Mouse (Mus musculus) hindbrain, embryonic 12.5 days (tissue): ENCODE measurements around the gene Dgat2. TPM values are rescaled to one million over a fixed set of nuclear protein-coding genes. Genes with fewer than 3 reads are reported as not detected.

Source experiments
- ATAC-seq: fragments of 200-750 bp; cut with Nextera tagmentation; 2 replicates; pipeline ENCODE4 v1.8.0; 2017; ENCODE audit warnings: moderate TSS enrichment; ENCODE audit not compliant: low FRiP score
- H3K27ac ChIP-seq: fragments of 300-500 bp; sonication (generic); 2 replicates; pipeline ENCODE4 v1.5.1; 2016; ENCODE audit warnings: mild to moderate bottlenecking
- H3K27me3 ChIP-seq: fragments of 300-500 bp; sonication (generic); 2 replicates; pipeline ENCODE4 v1.6.1; 2016; ENCODE audit warnings: mild to moderate bottlenecking
- H3K36me3 ChIP-seq: fragments of 300-500 bp; sonication (generic); 2 replicates; pipeline ENCODE4 v1.6.1; 2016; ENCODE audit warnings: mild to moderate bottlenecking
- H3K4me1 ChIP-seq: fragments of 300-500 bp; sonication (generic); 2 replicates; pipeline ENCODE4 v1.6.1; 2016
- H3K4me2 ChIP-seq: fragments of 300-500 bp; sonication (generic); replicated peaks from 2 replicates; pipeline ENCODE4 v1.6.1; 2016; ENCODE audit warnings: mild to moderate bottlenecking
- H3K4me3 ChIP-seq: fragments of 300-500 bp; sonication (generic); 2 replicates; pipeline ENCODE4 v1.5.1; 2016; ENCODE audit warnings: mild to moderate bottlenecking
- H3K9ac ChIP-seq: fragments of 300-500 bp; sonication (generic); 2 replicates; pipeline ENCODE4 v1.6.1; 2016; ENCODE audit warnings: mild to moderate bottlenecking, moderate library complexity
- H3K9me3 ChIP-seq: fragments of 300-500 bp; sonication (generic); replicated peaks from 2 replicates; pipeline ENCODE4 v1.6.1; 2016; ENCODE audit warnings: mild to moderate bottlenecking
- WGBS: fragments of 180-500 bp; shearing (Covaris S2); methylation state at CpG from one replicate; pipeline ENCODE4 v1.1.7; 2016; 5-methylcytosine and 5-hydroxymethylcytosine counted together
- polyA plus RNA-seq: library from polyadenylated mRNA; unstranded; fragments of >200 nt; fragmentation: Nextera tagmentation; extraction: Ambion mirVana; gene quantifications from 2 replicates; pipeline ENCODE4 v1.2.1, GENCODE M21; 2016

Dgat2 gene
- polyA plus RNA-seq, 1 experiment from 2014 or later: 12.8 TPM

- no peak overlapping the region for H3K4me3 ChIP-seq
- no peaks in the 10 kb centered on the region for H3K36me3 ChIP-seq
- no peak overlapping the region for H3K27ac ChIP-seq
- ATAC-seq: no peak
- WGBS: 61% methylated on average over 11 of the region's 11 CpGs
- H3K27me3 ChIP-seq: no peaks in the 10 kb centered on the region; the same call in 1 of the 2 replicates
- no peak overlapping the region for H3K4me2 ChIP-seq
- H3K9me3 ChIP-seq: no peaks in the 10 kb centered on the region
- H3K4me1 ChIP-seq: peaks cover 17% of the 10 kb centered on the region
- H3K9ac ChIP-seq: no peak overlapping the region
Observed at GRCm38 (mm10) chr7:99144616-99145015, 37.9 kb downstream of the Dgat2 start.

- WGBS: 73% methylated on average over 3 of the region's 3 CpGs
- no peak for ATAC-seq
- Histone ChIP-seq H3K4me2 (no peak overlapping the region), H3K4me3 (no peak overlapping the region), H3K36me3 (no peaks in the 10 kb centered on the region), H3K9ac (no peak overlapping the region), H3K9me3 (no peaks in the 10 kb centered on the region), H3K27me3 (no peaks in the 10 kb centered on the region; the same call in 1 of the 2 replicates), H3K4me1 (peaks cover 23% of the 10 kb centered on the region), H3K27ac (no peak overlapping the region)
Observed at GRCm38 (mm10) chr7:99143244-99143643, 39.3 kb downstream of the Dgat2 start.

- Histone ChIP-seq H3K27me3 (no peaks in the 10 kb centered on the region; the same call in 1 of the 2 replicates), H3K36me3 (no peaks in the 10 kb centered on the region), H3K4me2 (peak overlapping the region; percentile 66), H3K9ac (peak overlapping the region; percentile 44), H3K27ac (0 out of 2 replicates have a peak overlapping the region, but pooled peaks have one; percentile 31), H3K4me3 (peak overlapping the region; percentile 90), H3K4me1 (peaks cover 23% of the 10 kb centered on the region), H3K9me3 (no peaks in the 10 kb centered on the region)
- 33% methylated on average over 12 of the region's 12 CpGs for WGBS
- ATAC-seq: no peak
Observed at GRCm38 (mm10) chr7:99141919-99142606, 40.5 kb downstream of the Dgat2 start.

- Histone ChIP-seq H3K4me3 (peak within 1 kb of the TSS; percentile 90), H3K27ac (peak within 1 kb of the TSS; percentile 91), H3K9ac (peak within 1 kb of the TSS; percentile 90), H3K27me3 (no peaks in the 10 kb centered on the region; the same call in 1 of the 2 replicates), H3K4me2 (peak within 1 kb of the TSS; percentile 66), H3K36me3 (no peaks in the 10 kb centered on the region), H3K9me3 (no peaks in the 10 kb centered on the region), H3K4me1 (peaks cover 23% of the 10 kb centered on the region)
- ATAC-seq: peak; percentile 99
- under 1% methylated on average over 51 of the region's 51 CpGs for WGBS
Observed at GRCm38 (mm10) chr7:99140984-99141918, 41.3 kb downstream of the Dgat2 start, which contains the start of gene Uvrag. Gene Uvrag (minus strand): TSS chr7:99141141.

- ATAC-seq: no peak; the same call in 1 of the 2 replicates
- H3K9ac ChIP-seq: peak overlapping the region; percentile 90
Observed at GRCm38 (mm10) chr7:99140511-99140910, 42.0 kb downstream of the Dgat2 start.

GRCm38 (mm10) chr7:99139841-99140491 is 42.6 kb downstream of the Dgat2 start:
- Histone ChIP-seq H3K27ac (peak overlapping the region; percentile 91; the same call in 1 of the 2 replicates), H3K4me1 (peaks cover 23% of the 10 kb centered on the region), H3K36me3 (no peaks in the 10 kb centered on the region), H3K4me2 (peak overlapping the region; percentile 66), H3K9me3 (no peaks in the 10 kb centered on the region; the same call in 1 of the 2 replicates), H3K27me3 (no peaks in the 10 kb centered on the region; the same call in 1 of the 2 replicates), H3K4me3 (peak overlapping the region; percentile 90), H3K9ac (peak overlapping the region; percentile 90)
- under 1% methylated on average over 13 of the region's 13 CpGs for WGBS
- ATAC-seq: no peak

More at GRCm38 (mm10) chr7:99140511-99140910, 42.0 kb downstream of the Dgat2 start:
- peak overlapping the region; percentile 91 for H3K27ac ChIP-seq
- no peaks in the 10 kb centered on the region for H3K9me3 ChIP-seq
- peaks cover 23% of the 10 kb centered on the region for H3K4me1 ChIP-seq
- H3K4me3 ChIP-seq: peak overlapping the region; percentile 90
- no peaks in the 10 kb centered on the region; the same call in 1 of the 2 replicates for H3K27me3 ChIP-seq
- peak overlapping the region; percentile 66 for H3K4me2 ChIP-seq
- H3K36me3 ChIP-seq: no peaks in the 10 kb centered on the region
- under 1% methylated on average over 31 of the region's 39 CpGs for WGBS

GRCm38 (mm10) chr7:99137541-99137940 is 45.0 kb downstream of the Dgat2 start:
- WGBS: 97% methylated on average over 4 of the region's 4 CpGs
- ATAC-seq: no peak

GRCm38 (mm10) chr7:99136789-99137188 is 45.7 kb downstream of the Dgat2 start:
- Histone ChIP-seq H3K27ac (no peak overlapping the region), H3K9me3 (peaks cover 2% of the 10 kb centered on the region; the same call in 1 of the 2 replicates), H3K36me3 (no peaks in the 10 kb centered on the region), H3K27me3 (no peaks in the 10 kb centered on the region; the same call in 1 of the 2 replicates), H3K4me2 (no peak overlapping the region), H3K9ac (no peak overlapping the region), H3K4me3 (no peak overlapping the region), H3K4me1 (peaks cover 16% of the 10 kb centered on the region)
- no peak for ATAC-seq
- 56% methylated on average over 6 of the region's 6 CpGs for WGBS

More at GRCm38 (mm10) chr7:99137541-99137940, 45.0 kb downstream of the Dgat2 start:
- Histone ChIP-seq H3K9me3 (peaks cover 2% of the 10 kb centered on the region; the same call in 1 of the 2 replicates), H3K4me3 (no peak overlapping the region), H3K4me1 (peaks cover 23% of the 10 kb centered on the region), H3K36me3 (no peaks in the 10 kb centered on the region), H3K4me2 (no peak overlapping the region), H3K9ac (no peak overlapping the region), H3K27me3 (no peaks in the 10 kb centered on the region; the same call in 1 of the 2 replicates), H3K27ac (no peak overlapping the region)

- Histone ChIP-seq H3K9me3 (peaks cover 2% of the 10 kb centered on the region; the same call in 1 of the 2 replicates), H3K4me1 (no peaks in the 10 kb centered on the region), H3K27me3 (no peaks in the 10 kb centered on the region), H3K4me3 (no peak overlapping the region), H3K36me3 (no peaks in the 10 kb centered on the region), H3K27ac (no peak overlapping the region), H3K4me2 (no peak overlapping the region), H3K9ac (no peak overlapping the region)
- ATAC-seq: no peak
- 89% methylated on average over 8 of the region's 8 CpGs for WGBS
Observed at GRCm38 (mm10) chr7:99133811-99134402, 48.6 kb downstream of the Dgat2 start.

GRCm38 (mm10) chr7:99132597-99132996 is 49.9 kb downstream of the Dgat2 start:
- ATAC-seq: no peak

GRCm38 (mm10) chr7:99131819-99132353 is 50.6 kb downstream of the Dgat2 start:
- Histone ChIP-seq H3K9ac (no peak overlapping the region), H3K27me3 (no peaks in the 10 kb centered on the region), H3K4me1 (peaks cover 14% of the 10 kb centered on the region), H3K9me3 (peaks cover 2% of the 10 kb centered on the region; the same call in 1 of the 2 replicates), H3K36me3 (no peaks in the 10 kb centered on the region), H3K4me3 (no peak overlapping the region), H3K27ac (no peak overlapping the region), H3K4me2 (no peak overlapping the region)
- ATAC-seq: no peak
- 79% methylated on average over 6 of the region's 6 CpGs for WGBS

More at GRCm38 (mm10) chr7:99132597-99132996, 49.9 kb downstream of the Dgat2 start:
- WGBS: 82% methylated on average over 9 of the region's 9 CpGs
- H3K27me3 ChIP-seq: no peaks in the 10 kb centered on the region
- no peak overlapping the region for H3K4me2 ChIP-seq
- no peak overlapping the region for H3K27ac ChIP-seq
- no peak overlapping the region for H3K9ac ChIP-seq
- no peak overlapping the region for H3K4me3 ChIP-seq
- peaks cover 2% of the 10 kb centered on the region; the same call in 1 of the 2 replicates for H3K9me3 ChIP-seq
- H3K4me1 ChIP-seq: peaks cover 10% of the 10 kb centered on the region
- H3K36me3 ChIP-seq: no peaks in the 10 kb centered on the region
